Mouse (Mus musculus): ENCODE data around the gene H1f0.
A peak's percentile ranks its signal among the peaks of the same experiment; 100 is the strongest.

H1f0 gene

DNA sequence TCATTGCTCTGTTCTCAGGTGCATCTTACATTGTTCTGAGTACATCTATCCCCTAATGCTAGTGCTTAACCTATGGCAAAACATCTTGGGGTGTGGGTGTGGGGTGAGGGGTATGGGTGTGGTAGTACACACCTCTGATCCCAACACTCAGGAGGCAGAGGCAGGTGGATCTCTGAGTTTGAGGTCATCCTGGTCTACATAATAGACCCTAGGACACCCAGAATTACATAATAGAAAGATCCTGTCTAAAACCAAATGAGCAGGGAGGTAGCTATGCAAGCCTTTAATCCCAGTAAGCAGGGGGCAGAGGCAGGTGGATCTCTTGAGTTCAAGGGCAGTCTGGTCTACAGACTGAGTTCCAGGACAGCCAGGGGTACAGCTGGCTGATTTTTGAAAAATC lies 45.5 kb downstream of the H1f0 start:
- no peak for DNase-seq

DNA sequence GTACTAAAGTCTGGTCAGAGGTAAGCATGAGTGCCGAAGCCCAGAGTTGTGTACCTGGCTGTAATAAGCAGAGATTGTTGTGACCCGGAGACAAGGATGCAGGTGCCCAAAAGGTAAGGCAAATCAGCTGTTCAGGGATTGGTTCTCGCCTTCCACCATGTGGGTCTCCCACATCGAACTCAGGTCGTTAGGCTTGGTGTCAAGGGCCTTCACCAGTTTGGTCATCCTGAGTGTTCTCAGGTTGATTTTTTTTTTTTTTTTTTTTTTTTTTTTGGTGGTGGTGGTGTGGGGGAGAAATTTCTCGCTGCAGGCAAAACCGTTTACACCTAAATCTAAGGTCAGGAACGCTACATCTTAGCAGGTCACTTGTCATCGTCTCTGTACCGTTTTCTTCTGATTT lies 46.2 kb downstream of the H1f0 start:
- no peak for DNase-seq

DNA sequence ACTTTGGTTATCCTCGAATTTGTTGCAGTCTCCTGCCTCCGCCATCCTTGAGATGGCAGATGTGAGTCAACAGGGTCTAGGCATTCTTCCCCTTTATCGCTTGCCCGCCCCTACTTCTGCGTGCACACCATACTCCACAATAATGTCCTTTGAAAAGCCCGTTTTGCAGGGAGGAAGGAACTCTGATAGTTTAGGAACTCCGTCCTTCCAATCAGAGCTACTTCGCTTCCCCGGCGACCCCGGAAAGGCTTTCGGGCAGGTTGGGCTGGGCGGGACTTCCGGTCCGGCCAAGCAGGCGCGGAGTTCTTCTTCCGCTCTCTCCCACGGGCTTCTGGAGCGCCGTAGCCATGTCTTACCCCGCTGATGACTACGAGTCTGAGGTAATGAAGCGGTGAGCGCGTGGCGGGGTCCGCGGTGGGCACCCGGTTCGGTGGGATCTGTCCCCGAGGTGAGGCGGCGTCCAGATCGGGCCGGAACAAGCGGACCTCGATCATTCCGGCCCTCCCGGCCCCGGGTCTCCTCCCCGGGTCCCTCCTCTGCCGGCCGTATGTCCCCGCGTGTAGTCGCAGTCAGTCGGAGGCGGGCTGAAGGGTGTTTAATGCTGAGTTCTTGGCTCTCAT lies 46.8 kb downstream of the H1f0 start, which contains the start of gene Eif3l:
TSS of gene Eif3l (plus strand) at position 267 of the 620 bp plus-strand sequence.
- peak; percentile 92 for DNase-seq

DNA sequence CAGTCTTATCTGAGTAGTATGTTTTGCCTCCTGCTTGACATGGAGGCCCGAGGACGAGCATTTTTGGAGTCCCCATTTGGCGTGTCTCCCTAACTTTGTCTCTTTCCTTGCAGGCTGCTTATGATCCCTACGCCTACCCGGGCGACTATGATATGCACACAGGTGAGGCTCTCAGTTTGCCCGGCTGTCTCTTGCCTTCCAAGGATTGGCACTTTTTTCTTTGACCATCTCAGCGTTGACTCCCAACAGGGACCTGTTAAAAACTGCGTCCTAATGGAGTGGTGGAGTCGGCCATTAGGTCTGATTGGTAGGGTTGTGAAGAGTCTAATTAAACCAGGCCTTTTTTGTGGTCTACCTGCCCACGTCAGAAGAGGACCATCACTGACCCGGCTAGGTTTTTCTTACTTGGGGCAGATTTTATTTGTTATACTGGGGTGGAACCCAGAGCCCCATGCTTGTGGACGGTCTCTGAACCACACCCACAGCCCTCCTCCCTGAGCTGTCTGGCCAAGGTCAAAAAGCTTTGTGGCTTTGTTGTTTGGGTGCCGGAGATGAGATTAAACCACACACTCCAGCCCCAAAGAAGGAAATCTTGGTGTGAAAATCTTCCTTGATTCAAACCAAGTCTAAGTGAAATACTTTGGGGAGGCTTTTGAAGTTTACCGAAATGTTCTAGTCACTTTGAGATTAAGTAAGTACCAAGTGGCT lies 47.6 kb downstream of the H1f0 start:
- no peak for DNase-seq

DNA sequence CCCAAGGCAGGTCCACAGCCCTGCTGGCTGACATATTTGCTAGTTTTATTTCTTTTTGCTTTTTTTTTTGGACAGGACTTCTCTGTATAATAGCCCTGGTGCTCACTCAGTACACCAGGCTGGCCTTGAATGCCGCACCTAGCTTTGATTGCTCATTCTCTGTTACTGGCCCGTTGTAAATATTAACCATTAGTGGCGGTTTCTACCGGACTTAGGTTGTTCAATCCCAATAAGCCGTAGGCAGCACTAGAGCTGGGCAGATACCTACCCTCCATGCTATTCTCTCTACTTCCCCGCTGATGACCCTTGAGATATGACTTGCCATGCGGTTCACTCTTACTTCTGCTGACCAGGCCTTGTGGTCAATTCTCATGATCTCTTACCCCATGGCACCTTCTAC lies 51.3 kb downstream of the H1f0 start:
- no peak for DNase-seq
